Mouse (Mus musculus) forebrain, embryonic 10.5 days (tissue): ENCODE results near the gene Pygm. TPM values are rescaled to one million over a fixed set of nuclear protein-coding genes. Genes with fewer than 3 reads are reported as not detected.

ENCODE experiments used
- DNase-seq: peaks from one replicate; pipeline ENCODE4 v3.0.0-alpha.2; 2017; ENCODE audit warnings: low spot score; ENCODE audit errors: extremely low spot score
- H3K27ac ChIP-seq: fragments of 300-500 bp; sonication (generic); 2 replicates; pipeline ENCODE4 v1.5.1; 2016; ENCODE audit warnings: mild to moderate bottlenecking
- H3K27me3 ChIP-seq: fragments of 300-500 bp; sonication (generic); 2 replicates; pipeline ENCODE4 v1.6.1; 2016; ENCODE audit warnings: mild to moderate bottlenecking; ENCODE audit not compliant: poor library complexity, severe bottlenecking
- H3K36me3 ChIP-seq: fragments of 300-500 bp; sonication (generic); replicated peaks from 2 replicates; pipeline ENCODE4 v1.6.1; 2016; ENCODE audit warnings: mild to moderate bottlenecking, moderate library complexity
- H3K4me1 ChIP-seq: fragments of 300-500 bp; sonication (generic); 2 replicates; pipeline ENCODE4 v1.6.1; 2016
- H3K4me3 ChIP-seq: fragments of 300-500 bp; sonication (generic); 2 replicates; pipeline ENCODE4 v1.5.1; 2016; ENCODE audit warnings: mild to moderate bottlenecking, moderate library complexity
- H3K9me3 ChIP-seq: fragments of 300-500 bp; sonication (generic); 2 replicates; pipeline ENCODE4 v1.6.1; 2016; ENCODE audit warnings: mild to moderate bottlenecking, moderate library complexity
- WGBS: fragments of 180-500 bp; shearing (Covaris S2); methylation state at CpG from one replicate; pipeline ENCODE4 v1.1.7; 2016; 5-methylcytosine and 5-hydroxymethylcytosine counted together
- polyA plus RNA-seq: library from polyadenylated mRNA; unstranded; fragments of >200 nt; fragmentation: Nextera tagmentation; extraction: Ambion mirVana; gene quantifications from 2 replicates; pipeline ENCODE4 v1.2.1, GENCODE M21; 2016

The Pygm gene
- polyA plus RNA-seq, 1 experiment from 2014 or later, result 0.83 TPM

- no peak for DNase-seq
- Histone ChIP-seq H3K4me3 (no peak overlapping the region), H3K9me3 (no peaks in the 10 kb centered on the region), H3K27me3 (no peaks in the 10 kb centered on the region), H3K36me3 (peaks cover 80% of the 10 kb centered on the region), H3K4me1 (peaks cover 33% of the 10 kb centered on the region), H3K27ac (no peak overlapping the region)
- WGBS, result 84% methylated on average over 19 of the region's 19 CpGs
Measured at GRCm38 (mm10) chr19:6343066-6343925, 40.9 kb upstream of the Pygm start.

DNA sequence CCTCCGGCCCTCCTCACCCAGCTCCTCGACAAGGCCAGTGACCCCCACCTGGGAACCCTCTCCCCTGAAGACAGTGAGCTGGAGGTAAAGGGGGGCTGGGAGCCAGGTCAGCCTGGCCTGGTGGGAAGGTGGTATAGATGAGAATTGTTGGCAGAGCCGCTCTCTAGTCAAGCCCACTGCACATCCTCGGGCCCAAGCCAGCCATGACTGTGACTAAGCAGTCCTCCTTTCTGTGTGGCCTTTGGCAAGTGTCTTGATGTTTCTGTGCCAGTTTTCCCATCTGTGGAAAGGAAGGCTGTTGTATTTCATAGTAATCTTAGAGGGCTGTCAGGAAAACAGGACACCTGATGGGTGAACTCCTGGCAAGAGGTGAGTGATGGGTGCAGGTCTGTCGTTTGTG is 40.2 kb upstream of the Pygm start:
- WGBS, result 86% methylated on average over 5 of the region's 5 CpGs
- Histone ChIP-seq H3K4me3 (no peak overlapping the region), H3K4me1 (peaks cover 40% of the 10 kb centered on the region), H3K27me3 (no peaks in the 10 kb centered on the region), H3K9me3 (no peaks in the 10 kb centered on the region), H3K36me3 (peaks cover 77% of the 10 kb centered on the region), H3K27ac (no peak overlapping the region)
- no peak for DNase-seq

- Histone ChIP-seq H3K27me3 (no peaks in the 10 kb centered on the region), H3K27ac (no peak overlapping the region), H3K4me3 (no peak overlapping the region), H3K36me3 (peaks cover 73% of the 10 kb centered on the region), H3K4me1 (peaks cover 30% of the 10 kb centered on the region), H3K9me3 (no peaks in the 10 kb centered on the region)
- DNase-seq, result no peak
- WGBS, result 90% methylated on average over 5 of the region's 5 CpGs
Measured at GRCm38 (mm10) chr19:6346023-6346422, 38.2 kb upstream of the Pygm start.

DNA sequence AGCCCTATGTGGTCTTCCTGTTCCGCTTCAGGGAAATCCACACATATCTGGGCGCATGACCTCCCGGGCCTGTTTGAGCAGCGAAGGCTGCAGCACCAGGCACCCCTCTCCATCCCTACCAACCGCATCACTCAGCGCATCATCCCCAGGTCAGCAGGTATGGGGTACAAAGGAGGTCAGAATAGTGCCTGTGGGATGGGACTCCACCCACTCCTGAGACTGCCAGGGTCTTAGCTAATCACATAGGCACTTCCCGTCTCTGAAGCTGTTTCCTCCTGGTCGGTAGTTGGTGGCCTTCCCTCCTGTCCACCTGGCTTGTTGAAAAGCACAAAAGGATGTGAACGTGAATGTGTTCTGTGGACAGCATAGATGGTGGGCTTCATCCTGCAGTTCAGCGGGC is 37.5 kb upstream of the Pygm start:
- H3K36me3 ChIP-seq, result peaks cover 79% of the 10 kb centered on the region
- 89% methylated on average over 10 of the region's 10 CpGs for WGBS
- H3K4me1 ChIP-seq, result peaks cover 29% of the 10 kb centered on the region
- no peaks in the 10 kb centered on the region for H3K9me3 ChIP-seq
- H3K27me3 ChIP-seq, result no peaks in the 10 kb centered on the region
- no peak overlapping the region for H3K27ac ChIP-seq
- DNase-seq, result no peak
- H3K4me3 ChIP-seq, result no peak overlapping the region

- no peak overlapping the region for H3K4me3 ChIP-seq
- no peaks in the 10 kb centered on the region for H3K27me3 ChIP-seq
- peaks cover 21% of the 10 kb centered on the region for H3K4me1 ChIP-seq
- peaks cover 75% of the 10 kb centered on the region for H3K36me3 ChIP-seq
- WGBS, result 92% methylated on average over 4 of the region's 4 CpGs
- H3K9me3 ChIP-seq, result no peaks in the 10 kb centered on the region
- H3K27ac ChIP-seq, result no peak overlapping the region
- no peak for DNase-seq
Measured at GRCm38 (mm10) chr19:6347615-6348014, 36.6 kb upstream of the Pygm start.

DNA sequence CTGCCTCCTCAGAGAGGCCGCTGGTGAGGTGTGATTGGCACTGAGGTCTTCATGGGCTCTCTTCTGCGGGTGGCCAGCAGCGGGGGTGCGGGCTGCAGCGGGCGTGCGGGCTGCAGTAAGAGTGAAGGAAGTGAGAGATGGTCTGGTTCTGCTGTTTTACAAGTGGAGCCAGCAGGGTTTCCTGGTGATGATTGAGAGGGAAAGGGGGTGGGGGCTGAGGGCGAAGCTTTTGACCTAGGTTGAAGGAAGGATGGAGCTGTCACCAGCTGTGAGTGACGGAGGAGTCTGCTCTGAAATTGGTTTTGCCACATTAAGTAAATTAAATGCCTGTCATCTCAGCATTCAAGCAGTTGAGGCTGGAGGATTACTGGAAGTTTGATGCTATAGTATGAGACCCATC is 35.5 kb upstream of the Pygm start:
- Histone ChIP-seq H3K27me3 (no peaks in the 10 kb centered on the region), H3K4me1 (peaks cover 21% of the 10 kb centered on the region), H3K27ac (0 out of 2 replicates have a peak overlapping the region, but pooled peaks have one; percentile 66), H3K9me3 (no peaks in the 10 kb centered on the region), H3K36me3 (peaks cover 76% of the 10 kb centered on the region), H3K4me3 (no peak overlapping the region)
- 79% methylated on average over 9 of the region's 9 CpGs for WGBS
- DNase-seq, result no peak

DNA sequence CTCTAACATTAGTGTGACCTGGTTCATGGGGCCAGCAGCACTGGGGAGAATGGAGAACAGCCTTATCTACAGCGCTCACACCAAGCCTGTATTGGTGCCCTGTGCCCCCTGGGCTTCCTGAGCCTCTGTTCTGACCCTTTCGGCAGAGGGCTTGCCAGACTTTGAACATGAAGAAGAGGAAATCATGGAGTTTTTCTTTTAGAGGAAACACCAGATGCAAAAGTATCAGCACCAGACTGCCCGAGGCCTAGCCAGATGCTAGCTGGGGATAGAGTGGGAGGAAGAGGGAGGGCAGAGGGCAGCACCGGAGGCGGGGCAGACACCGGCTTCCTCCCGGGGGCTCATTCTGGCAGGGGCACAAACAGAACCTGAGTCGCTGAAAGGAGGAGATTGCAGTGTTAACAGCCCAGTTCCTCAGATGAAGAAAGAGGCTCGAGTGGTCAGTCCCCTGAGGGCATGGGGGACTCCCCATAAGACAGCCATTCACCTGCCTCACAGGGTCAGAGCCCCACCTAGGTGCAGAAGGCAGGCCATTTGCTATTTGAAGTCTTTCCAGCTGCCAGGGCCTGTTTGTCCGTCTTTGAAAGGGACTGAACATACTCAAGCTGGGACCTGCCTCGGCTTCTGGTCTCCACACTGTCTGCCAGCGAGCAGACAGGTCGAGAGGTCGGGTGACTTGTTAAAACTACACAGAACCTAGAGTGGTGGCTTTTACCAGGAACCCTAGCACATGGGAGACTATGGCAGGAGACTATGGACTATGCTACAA is 34.8 kb upstream of the Pygm start:
- no peaks in the 10 kb centered on the region for H3K27me3 ChIP-seq
- H3K27ac ChIP-seq, result peak overlapping the region; percentile 66; the same call in 1 of the 2 replicates
- H3K9me3 ChIP-seq, result no peaks in the 10 kb centered on the region
- peaks cover 21% of the 10 kb centered on the region for H3K4me1 ChIP-seq
- 54% methylated on average over 14 of the region's 14 CpGs for WGBS
- DNase-seq, result no peak
- peaks cover 76% of the 10 kb centered on the region for H3K36me3 ChIP-seq
- H3K4me3 ChIP-seq, result peak overlapping the region; percentile 14

- Histone ChIP-seq H3K36me3 (peaks cover 58% of the 10 kb centered on the region), H3K4me1 (peaks cover 21% of the 10 kb centered on the region), H3K4me3 (no peak overlapping the region), H3K27me3 (no peaks in the 10 kb centered on the region), H3K9me3 (no peaks in the 10 kb centered on the region), H3K27ac (peak overlapping the region; percentile 25; the same call in 1 of the 2 replicates)
- DNase-seq, result no peak
- WGBS, result 70% methylated on average over 14 of the region's 14 CpGs
Measured at GRCm38 (mm10) chr19:6351431-6352106, 32.6 kb upstream of the Pygm start.

DNA sequence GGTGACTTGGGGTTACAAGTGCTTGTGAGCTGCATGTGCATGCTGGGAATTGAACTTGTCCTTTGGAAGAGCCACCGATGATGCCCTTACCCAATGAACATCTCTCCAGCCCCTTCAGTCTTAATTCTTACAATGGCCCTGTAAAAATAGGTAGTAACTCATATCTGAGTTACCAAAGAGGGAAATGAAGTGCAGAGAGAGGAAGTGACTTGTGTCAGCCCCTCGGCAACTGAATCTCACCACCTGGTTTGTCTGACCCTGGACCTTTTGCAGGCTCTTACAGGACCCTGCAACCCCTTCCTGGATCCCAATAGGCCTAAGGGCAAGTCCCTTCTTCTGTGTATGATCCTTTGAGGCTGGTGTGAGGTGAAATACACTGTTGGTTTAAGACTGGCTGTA is 32.1 kb upstream of the Pygm start:
- Histone ChIP-seq H3K9me3 (no peaks in the 10 kb centered on the region), H3K27me3 (no peaks in the 10 kb centered on the region), H3K36me3 (peaks cover 53% of the 10 kb centered on the region), H3K4me3 (no peak overlapping the region), H3K27ac (no peak overlapping the region), H3K4me1 (peaks cover 21% of the 10 kb centered on the region)
- WGBS, result 86% methylated on average over 2 of the region's 2 CpGs
- DNase-seq, result no peak

GRCm38 (mm10) chr19:6354030-6354429 is 30.2 kb upstream of the Pygm start:
- no peak overlapping the region for H3K27ac ChIP-seq
- H3K9me3 ChIP-seq, result no peaks in the 10 kb centered on the region
- H3K36me3 ChIP-seq, result peaks cover 38% of the 10 kb centered on the region
- H3K4me3 ChIP-seq, result no peak overlapping the region
- 89% methylated on average over 7 of the region's 7 CpGs for WGBS
- H3K27me3 ChIP-seq, result no peaks in the 10 kb centered on the region
- H3K4me1 ChIP-seq, result peaks cover 14% of the 10 kb centered on the region
- DNase-seq, result no peak

DNA sequence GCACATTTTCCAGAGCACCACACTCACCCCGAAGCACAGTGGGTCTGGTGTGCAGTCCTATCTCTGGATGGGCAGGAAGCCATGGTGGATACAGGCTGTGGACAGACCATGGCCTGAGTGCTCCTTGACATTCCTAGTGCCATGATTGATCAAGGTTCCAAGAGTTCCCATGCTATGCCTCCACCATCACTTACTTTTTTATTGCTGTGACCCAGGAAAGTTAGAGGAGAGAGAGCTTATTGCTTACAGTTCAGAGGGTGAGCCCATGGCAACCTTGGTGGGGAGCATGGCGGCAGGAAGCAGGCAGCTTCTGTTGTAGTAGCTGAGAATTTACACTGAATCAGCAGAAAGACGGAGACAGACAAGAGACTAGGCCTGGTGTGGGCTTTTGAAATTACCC is 22.9 kb upstream of the Pygm start:
- H3K9me3 ChIP-seq, result no peaks in the 10 kb centered on the region
- H3K36me3 ChIP-seq, result peaks cover 20% of the 10 kb centered on the region
- DNase-seq, result no peak
- H3K27ac ChIP-seq, result no peak overlapping the region
- H3K4me3 ChIP-seq, result no peak overlapping the region
- no peaks in the 10 kb centered on the region for H3K27me3 ChIP-seq
- H3K4me1 ChIP-seq, result peaks cover 23% of the 10 kb centered on the region
- 86% methylated on average over 3 of the region's 3 CpGs for WGBS

GRCm38 (mm10) chr19:6363091-6363410 is 21.1 kb upstream of the Pygm start:
- peaks cover 34% of the 10 kb centered on the region for H3K4me1 ChIP-seq
- DNase-seq, result no peak
- H3K27ac ChIP-seq, result peak overlapping the region; percentile 100
- peak overlapping the region; percentile 100 for H3K4me3 ChIP-seq
- WGBS, result 3% methylated on average over 11 of the region's 11 CpGs
- peaks cover 38% of the 10 kb centered on the region for H3K36me3 ChIP-seq
- H3K27me3 ChIP-seq, result no peaks in the 10 kb centered on the region
- no peaks in the 10 kb centered on the region for H3K9me3 ChIP-seq
